Mouse (Mus musculus) thymus, postnatal 36 days (tissue): ENCODE results near the gene Gm10295.

Experiments
- DNase-seq, 2 experiments: peaks; one replicate each; pipeline ENCODE4 v3.0.0; 2022; ENCODE audit warnings: mixed read lengths in 2 of 2

The Gm10295 gene

DNA sequence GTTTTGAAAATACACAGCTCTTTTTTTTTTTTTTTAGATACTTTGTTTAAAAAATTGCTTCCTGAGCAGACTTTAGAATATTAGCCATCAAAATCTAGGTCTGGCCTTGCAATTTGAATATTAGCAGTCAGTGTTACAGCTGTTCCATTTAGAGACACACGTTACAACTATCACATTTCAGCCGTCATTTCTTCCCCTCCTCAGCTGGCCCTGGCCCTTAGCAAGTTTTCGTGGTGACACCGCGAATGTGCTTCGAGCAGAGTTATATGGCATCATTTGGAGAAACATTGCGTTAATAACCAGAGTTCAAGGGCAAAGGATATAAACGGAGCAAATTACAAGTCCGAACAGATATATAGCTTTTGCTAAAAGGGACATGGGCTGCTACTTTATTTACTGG is 2.4 kb downstream of the Gm10295 start:
- no peak for DNase-seq

DNA sequence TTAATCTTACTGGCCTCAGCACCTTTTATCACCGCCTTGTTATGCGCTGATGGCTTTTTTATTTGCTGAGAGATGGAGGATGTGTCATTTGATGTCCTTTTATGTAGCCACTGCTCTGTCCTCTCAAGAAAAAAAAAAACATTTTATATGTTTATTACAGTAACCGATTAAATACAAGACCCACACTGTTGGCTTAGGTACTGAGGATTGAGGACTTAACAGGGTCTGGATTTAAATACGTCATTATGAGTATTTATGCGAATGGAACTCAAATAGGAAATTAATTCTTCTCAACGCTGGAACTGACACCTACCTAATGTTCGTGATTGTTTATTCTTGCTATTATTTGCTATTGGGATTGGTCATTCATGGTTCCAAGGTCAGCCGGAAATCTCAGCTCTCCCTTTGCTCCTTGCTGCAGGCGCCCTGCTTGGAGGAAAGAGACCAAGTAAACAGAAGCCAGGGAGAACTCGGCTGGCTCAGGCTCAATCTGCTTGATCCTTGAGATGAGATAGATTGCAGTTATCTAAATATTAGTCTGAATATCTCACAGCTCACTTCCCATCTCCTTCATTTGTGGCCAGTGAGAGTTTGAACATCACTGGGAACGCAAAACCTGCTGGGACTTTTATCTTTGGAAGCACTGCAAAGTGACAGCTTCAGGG is 26.2 kb downstream of the Gm10295 start:
- DNase-seq, result no peak

DNA sequence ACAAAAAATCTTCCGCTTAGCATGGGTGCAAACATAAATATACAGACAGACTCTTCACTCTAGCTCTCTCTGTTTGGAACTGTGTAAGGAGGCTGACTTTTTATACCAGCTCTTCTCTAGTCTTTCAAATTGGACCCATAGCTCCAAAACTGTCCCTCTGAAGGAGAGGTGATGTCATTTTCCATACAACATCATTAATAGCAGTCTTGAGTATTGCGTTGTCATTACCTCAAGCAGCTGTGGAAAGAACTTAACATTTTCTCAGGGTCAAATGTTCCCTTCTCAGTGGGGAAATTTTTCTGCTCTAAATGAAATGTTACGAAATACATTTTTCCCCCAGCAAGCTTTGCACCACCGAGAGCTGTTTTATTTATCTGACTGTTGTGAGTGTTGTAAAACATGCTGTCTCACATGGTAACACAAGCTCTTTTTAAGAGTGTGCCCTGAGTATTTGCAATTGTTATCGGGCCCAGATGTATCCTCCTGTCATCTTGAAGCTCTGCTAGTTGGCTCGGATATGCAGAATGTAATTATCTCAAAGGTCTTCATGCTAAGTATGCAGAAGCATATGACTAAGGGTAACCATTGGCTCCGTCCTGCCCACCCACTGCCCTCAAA is 38.0 kb downstream of the Gm10295 start:
- DNase-seq, result no peak

DNA sequence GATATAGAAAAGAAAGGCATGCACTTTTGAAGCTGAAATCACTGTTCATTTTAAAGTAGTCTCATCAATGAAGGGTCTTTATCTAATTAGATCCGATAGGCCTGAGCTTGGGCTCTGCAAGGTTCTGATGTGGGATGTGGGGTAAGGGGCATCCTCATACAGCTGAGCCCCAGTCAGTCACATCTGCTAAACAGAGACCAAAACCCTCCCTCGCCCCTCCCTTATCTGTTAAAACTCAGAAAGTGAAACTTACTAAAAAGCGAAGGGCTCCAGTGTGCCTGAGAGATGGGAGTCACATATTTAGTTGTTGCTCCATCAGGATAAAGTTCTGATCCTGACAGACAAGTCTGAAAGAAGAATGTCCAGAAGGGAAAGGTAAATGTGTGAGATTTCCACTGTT is 38.9 kb downstream of the Gm10295 start:
- DNase-seq, result no peak

DNA sequence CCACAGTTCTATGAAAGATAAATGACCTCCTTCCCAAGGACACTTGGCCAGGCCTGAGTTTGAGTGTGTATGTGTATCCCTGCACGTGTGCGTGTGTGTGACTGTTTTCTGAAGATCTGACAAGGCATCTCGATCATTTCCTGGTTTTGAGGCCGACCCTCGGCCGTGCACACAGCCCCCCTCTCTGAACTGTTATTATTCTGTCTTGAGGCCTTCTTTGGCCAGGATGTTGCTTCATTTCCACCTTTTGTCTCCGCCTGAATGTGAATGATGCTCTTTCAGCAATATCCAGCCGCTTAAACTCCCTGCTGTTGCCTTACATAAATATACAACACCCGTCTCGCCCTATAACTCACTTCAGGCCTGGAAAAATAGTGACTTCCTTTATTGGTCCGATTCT is 39.9 kb downstream of the Gm10295 start:
- DNase-seq, result no peak

DNA sequence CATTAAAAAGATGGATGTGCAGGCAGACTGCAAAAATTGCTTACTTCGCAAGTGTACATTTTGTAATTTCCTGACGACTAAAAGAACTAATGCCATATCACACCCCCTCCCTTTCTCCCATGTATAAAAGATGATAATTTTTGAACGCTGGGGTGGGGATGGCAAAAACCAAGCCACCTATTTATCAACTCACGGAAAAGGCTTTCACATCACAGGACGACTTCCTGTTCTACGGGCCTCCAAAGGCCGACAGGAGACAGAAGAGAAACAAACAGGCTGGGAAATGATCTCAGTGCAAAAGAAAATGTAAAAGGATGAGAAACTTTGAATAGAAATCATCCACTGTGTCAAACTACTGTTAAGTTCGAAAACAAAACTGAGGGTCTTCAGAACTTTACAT is 43.2 kb downstream of the Gm10295 start:
- DNase-seq, result no peak

DNA sequence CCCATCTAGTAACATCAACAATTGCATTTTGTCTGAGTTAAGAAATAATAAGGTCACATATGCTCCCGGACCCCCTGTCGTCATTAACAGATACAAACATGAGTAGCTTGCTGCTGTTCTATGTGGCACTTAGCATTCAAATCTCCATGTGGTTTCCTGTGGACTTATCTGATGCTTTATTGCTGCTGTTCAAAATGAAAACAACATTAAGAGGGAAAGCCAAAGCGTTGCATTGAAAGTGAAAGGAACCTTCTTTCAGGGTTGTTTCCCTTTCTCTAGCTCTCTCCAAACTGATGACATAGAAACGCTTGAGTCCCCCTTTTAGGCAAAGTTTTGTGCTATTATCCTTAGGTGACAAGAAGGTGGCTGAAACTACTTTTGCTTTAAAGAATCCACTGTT is 48.6 kb downstream of the Gm10295 start:
- DNase-seq, result no peak
